Mouse (Mus musculus): ENCODE measurements around the gene Atrnl1. TPM values are rescaled to one million over a fixed set of nuclear protein-coding genes. Genes with fewer than 3 reads are reported as not detected.

Atrnl1 gene
- polyA plus RNA-seq, 1 experiment from 2014 or later, result 7.0 TPM

DNA sequence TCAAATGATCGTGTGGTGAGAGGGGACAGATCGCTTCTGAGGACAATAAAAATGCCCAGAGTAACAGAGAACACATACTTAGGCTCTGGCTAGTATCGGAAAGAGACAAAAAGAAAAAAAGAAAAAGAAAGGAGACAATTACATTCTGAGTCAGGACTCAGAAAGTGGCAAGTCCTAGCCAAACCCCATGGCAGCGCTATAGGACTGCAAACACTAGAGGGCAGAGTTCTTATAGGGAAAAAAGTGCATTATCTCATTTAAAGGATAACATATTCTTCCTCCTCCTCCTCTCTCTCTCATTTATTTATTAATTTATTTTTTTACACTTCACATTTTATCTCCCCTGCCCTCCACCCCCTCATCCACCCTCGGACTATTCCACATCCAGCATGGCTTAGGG is 461.6 kb downstream of the Atrnl1 start:
- H3K27ac ChIP-seq (replicated peaks), result no peak overlapping the region
- H3K9ac ChIP-seq (replicated peaks), result no peak overlapping the region
- no peak overlapping the region for H3K4me2 ChIP-seq
- H3K9me3 ChIP-seq (replicated peaks), result no peaks in the 10 kb centered on the region
- H3K36me3 ChIP-seq, result no peaks in the 10 kb centered on the region
- H3K4me3 ChIP-seq (replicated peaks), result no peak overlapping the region
- WGBS, result 48% methylated on average over 5 of the region's 5 CpGs
- H3K4me1 ChIP-seq, result peaks cover 11% of the 10 kb centered on the region
- no peaks in the 10 kb centered on the region for H3K27me3 ChIP-seq (replicated peaks)
- ATAC-seq (ENCODE audit: low FRiP score), result no peak

DNA sequence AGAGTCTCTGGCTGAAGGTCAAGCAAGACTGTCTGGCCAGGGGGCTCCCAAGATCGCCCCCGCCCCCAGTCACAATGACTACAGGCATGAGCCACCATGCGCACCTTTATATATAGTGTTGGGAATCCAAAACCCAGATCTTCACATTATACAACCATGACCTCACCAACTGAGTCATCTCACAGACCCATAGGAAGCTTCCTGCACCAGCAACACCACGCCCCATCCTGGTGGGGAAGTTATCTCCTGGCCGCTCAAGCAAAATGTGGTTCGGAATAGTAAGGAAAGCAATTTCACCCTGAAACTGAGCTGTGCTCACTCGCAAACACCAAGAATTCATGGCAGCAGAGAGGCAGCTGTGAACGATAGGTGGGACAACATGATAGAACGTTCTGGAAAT is 462.0 kb downstream of the Atrnl1 start:
- WGBS, result 96% methylated on average over 9 of the region's 9 CpGs
- Histone ChIP-seq H3K9ac (replicated peaks) (no peak overlapping the region), H3K9me3 (replicated peaks) (no peaks in the 10 kb centered on the region), H3K4me2 (no peak overlapping the region), H3K36me3 (no peaks in the 10 kb centered on the region), H3K4me3 (replicated peaks) (no peak overlapping the region), H3K27me3 (replicated peaks) (no peaks in the 10 kb centered on the region), H3K4me1 (peaks cover 15% of the 10 kb centered on the region), H3K27ac (replicated peaks) (no peak overlapping the region)
- no peak for ATAC-seq (ENCODE audit: low FRiP score)

DNA sequence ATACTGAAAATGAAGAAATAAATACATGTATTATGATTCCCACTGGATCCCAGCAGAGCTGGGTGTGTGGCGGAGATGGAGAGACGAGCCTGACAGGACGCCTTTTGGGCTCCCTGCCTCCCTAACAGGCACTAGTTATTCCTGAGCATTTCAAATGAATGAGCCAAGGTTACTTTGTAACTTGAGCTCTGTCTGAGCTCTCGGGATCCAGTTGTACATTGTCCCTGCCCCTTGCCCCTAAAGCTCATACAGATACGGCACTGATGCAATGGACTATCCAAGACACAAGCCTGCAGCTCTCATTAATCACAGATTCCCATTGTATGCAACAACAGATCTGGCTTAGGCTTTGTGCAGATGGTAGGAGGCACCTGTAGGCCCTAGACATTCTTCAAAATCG is 464.4 kb downstream of the Atrnl1 start:
- no peak for ATAC-seq (ENCODE audit: low FRiP score)
- WGBS, result 45% methylated on average over 6 of the region's 6 CpGs
- H3K9ac ChIP-seq (replicated peaks), result no peak overlapping the region
- no peak overlapping the region for H3K27ac ChIP-seq (replicated peaks)
- H3K36me3 ChIP-seq, result no peaks in the 10 kb centered on the region
- no peaks in the 10 kb centered on the region for H3K9me3 ChIP-seq (replicated peaks)
- H3K4me3 ChIP-seq (replicated peaks), result no peak overlapping the region
- no peaks in the 10 kb centered on the region for H3K27me3 ChIP-seq (replicated peaks)
- H3K4me2 ChIP-seq, result no peak overlapping the region
- H3K4me1 ChIP-seq, result peaks cover 15% of the 10 kb centered on the region

DNA sequence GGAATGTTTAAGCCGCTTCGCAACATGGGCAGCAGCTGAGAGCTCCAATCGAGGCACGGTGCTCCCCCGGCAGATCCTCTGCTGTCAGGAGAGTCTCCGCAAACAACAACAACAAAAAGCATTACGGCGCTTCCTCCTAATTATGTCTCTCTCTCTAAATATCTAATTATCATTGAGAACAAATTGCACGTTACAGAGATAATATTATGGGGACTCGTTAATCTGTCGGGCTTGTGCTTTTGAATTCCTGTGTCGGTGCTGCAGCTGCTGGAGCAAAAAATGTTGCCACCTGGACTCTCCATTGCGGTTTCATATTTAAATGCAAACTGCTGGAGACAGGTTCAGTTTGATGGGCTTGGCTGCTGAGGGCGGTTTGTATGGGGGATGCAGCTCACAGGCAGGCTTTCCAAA is 466.1 kb downstream of the Atrnl1 start:
- Histone ChIP-seq H3K4me1 (peaks cover 12% of the 10 kb centered on the region), H3K27me3 (replicated peaks) (no peaks in the 10 kb centered on the region), H3K9me3 (replicated peaks) (no peaks in the 10 kb centered on the region), H3K4me3 (replicated peaks) (0 out of 2 replicates have a peak overlapping the region, but pooled peaks have one; percentile 4), H3K27ac (replicated peaks) (peak overlapping the region; percentile 51), H3K36me3 (no peaks in the 10 kb centered on the region), H3K9ac (replicated peaks) (no peak overlapping the region), H3K4me2 (peak overlapping the region; percentile 45)
- ATAC-seq (ENCODE audit: low FRiP score), result peak; percentile 55
- 22% methylated on average over 14 of the region's 14 CpGs for WGBS

DNA sequence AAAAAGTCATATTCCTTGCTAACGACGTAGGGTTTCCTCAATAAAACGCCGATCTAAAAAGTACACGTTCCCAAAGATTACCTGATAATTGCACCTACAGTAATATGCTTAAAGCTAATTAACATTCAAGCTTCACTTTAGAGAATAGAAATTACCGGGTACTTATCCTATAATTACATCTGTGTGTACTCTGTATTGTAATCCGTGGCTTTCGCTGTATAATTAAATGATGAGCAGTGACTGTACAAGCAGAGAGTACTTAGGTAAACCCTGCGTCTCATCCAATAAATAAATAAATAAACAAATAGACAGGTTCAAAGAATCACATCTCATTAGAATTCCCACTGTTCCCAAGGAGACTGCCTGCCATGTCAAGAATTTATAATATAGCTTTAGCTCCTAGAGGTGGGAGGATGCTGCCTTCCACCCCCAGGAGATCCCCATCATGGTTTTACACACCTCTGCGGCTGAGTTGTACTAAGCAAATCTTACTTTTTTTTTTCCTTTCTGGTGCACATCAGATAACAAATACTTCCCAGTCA is 466.8 kb downstream of the Atrnl1 start:
- peak overlapping the region; percentile 45 for H3K4me2 ChIP-seq
- ATAC-seq (ENCODE audit: low FRiP score), result peak; percentile 36; the same call in 1 of the 2 replicates
- no peaks in the 10 kb centered on the region for H3K36me3 ChIP-seq
- peak overlapping the region; percentile 51 for H3K27ac ChIP-seq (replicated peaks)
- no peaks in the 10 kb centered on the region for H3K9me3 ChIP-seq (replicated peaks)
- no peaks in the 10 kb centered on the region for H3K27me3 ChIP-seq (replicated peaks)
- H3K4me3 ChIP-seq (replicated peaks), result no peak overlapping the region
- H3K4me1 ChIP-seq, result peaks cover 12% of the 10 kb centered on the region
- 39% methylated on average over 10 of the region's 10 CpGs for WGBS
- H3K9ac ChIP-seq (replicated peaks), result no peak overlapping the region

DNA sequence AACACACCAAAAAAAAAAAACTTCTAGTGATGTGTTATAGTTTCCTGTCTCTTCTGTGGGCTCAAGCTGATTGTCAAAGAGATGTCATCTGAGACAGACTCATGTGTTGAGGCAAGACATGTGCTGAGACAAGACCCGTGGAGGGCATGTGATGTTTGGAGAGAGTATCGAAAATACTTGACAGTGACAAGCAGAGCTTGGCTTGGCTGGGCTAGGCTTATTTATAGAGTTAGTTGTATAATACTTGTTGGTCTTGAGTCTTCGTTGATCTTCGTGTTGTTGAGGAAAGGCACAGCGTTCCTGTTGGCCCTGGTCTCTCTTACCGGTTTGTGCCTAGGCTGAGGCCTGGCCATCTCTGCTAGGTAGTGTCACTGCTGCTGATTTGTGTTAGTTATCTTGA is 469.3 kb downstream of the Atrnl1 start:
- Histone ChIP-seq H3K27ac (replicated peaks) (no peak overlapping the region), H3K9me3 (replicated peaks) (no peaks in the 10 kb centered on the region), H3K27me3 (replicated peaks) (no peaks in the 10 kb centered on the region), H3K9ac (replicated peaks) (no peak overlapping the region), H3K4me2 (no peak overlapping the region), H3K4me1 (peaks cover 12% of the 10 kb centered on the region), H3K36me3 (no peaks in the 10 kb centered on the region), H3K4me3 (replicated peaks) (no peak overlapping the region)
- ATAC-seq (ENCODE audit: low FRiP score), result no peak
- 99% methylated on average over 6 of the region's 6 CpGs for WGBS

DNA sequence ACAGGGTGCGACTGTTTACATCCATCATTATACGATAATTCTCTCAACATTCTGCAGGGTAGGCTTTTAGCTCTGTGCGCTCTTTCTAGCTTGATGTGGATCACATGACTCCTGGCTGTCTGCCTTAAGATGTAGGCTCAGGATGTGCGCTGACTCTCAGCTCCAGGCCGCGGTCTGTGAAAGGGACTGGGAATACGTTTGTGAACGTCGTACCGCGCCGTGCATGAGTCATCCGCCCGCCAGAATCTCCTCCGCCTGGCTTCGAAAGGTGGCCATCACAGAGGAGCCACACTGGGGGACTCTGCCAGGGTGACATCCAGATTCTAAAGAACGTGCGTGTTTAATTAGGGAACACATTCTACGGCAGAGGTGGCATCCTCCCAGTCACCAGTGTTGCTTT is 471.9 kb downstream of the Atrnl1 start:
- H3K4me1 ChIP-seq, result peaks cover under 1% of the 10 kb centered on the region; the same call in 1 of the 2 replicates
- no peak overlapping the region for H3K4me2 ChIP-seq
- H3K9me3 ChIP-seq (replicated peaks), result no peaks in the 10 kb centered on the region
- no peak overlapping the region for H3K27ac ChIP-seq (replicated peaks)
- H3K4me3 ChIP-seq (replicated peaks), result no peak overlapping the region
- H3K36me3 ChIP-seq, result no peaks in the 10 kb centered on the region
- no peak overlapping the region for H3K9ac ChIP-seq (replicated peaks)
- no peaks in the 10 kb centered on the region for H3K27me3 ChIP-seq (replicated peaks)
- WGBS, result 96% methylated on average over 19 of the region's 19 CpGs
- no peak for ATAC-seq (ENCODE audit: low FRiP score)

DNA sequence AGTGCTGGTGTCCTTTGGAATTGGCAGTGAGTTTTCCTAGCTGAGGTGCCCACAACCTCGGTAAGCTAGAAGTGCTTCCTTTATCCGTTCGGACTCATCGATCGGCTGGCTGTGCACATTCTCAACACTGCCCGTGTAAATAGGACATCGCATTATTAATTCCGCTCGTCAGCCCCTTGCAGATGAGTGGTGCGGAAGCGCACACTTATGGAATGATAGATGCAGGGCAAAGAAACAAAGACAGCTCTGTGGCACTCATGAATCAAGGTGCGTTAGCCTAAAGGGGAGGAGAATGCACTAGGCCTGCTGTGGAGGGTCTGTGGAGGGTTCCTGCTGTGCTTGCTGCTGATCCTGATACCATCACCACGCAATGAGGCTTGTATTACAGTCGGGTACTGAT is 474.0 kb downstream of the Atrnl1 start:
- Histone ChIP-seq H3K4me3 (replicated peaks) (no peak overlapping the region), H3K4me2 (no peak overlapping the region), H3K9me3 (replicated peaks) (no peaks in the 10 kb centered on the region), H3K9ac (replicated peaks) (no peak overlapping the region), H3K4me1 (no peaks in the 10 kb centered on the region), H3K36me3 (no peaks in the 10 kb centered on the region), H3K27ac (replicated peaks) (no peak overlapping the region), H3K27me3 (replicated peaks) (no peaks in the 10 kb centered on the region)
- no peak for ATAC-seq (ENCODE audit: low FRiP score)
- 61% methylated on average over 14 of the region's 14 CpGs for WGBS

DNA sequence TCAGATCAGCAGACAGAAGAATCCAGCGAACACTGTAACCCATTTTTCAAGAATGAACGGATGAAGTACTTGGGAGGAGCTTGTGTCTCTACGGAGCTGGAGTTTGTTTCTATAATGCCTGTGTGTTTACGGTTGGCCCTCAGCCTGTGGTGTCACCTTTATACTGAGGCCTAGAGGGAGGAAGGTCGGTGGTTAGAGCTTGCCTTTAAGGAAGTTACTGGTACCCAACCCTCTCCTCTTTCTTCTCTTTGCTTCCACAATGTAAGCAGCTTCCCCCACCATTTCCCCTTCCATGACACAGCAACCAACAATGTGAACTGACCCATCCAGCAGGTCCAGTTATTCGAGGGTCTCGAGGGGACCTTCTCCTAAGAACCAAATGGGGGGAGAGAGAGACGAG is 475.9 kb downstream of the Atrnl1 start:
- ATAC-seq (ENCODE audit: low FRiP score), result no peak
- Histone ChIP-seq H3K4me2 (no peak overlapping the region), H3K27ac (replicated peaks) (no peak overlapping the region), H3K27me3 (replicated peaks) (no peaks in the 10 kb centered on the region), H3K36me3 (no peaks in the 10 kb centered on the region), H3K4me3 (replicated peaks) (no peak overlapping the region), H3K9ac (replicated peaks) (no peak overlapping the region), H3K4me1 (no peaks in the 10 kb centered on the region), H3K9me3 (replicated peaks) (no peaks in the 10 kb centered on the region)
- WGBS, result 94% methylated on average over 8 of the region's 8 CpGs

DNA sequence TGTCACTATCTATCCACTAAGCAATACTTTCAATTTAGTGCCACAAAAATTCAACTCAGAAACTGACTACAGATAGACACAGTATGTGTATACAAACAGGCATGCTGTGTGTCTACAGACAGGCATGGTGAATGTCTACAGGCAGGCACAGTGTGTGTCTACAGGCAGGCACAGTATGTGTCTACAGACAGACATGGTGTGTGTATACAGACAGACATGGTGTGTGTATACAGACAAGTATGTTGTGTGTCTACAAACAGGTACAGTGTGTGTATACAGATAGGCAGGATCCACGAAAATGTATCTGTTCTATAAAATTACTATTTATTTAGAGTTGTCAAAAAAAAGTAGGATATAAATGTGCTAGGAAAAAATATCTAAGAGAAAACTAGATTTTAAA is 477.1 kb downstream of the Atrnl1 start:
- H3K4me2 ChIP-seq, result no peak overlapping the region
- no peaks in the 10 kb centered on the region for H3K36me3 ChIP-seq
- H3K9ac ChIP-seq (replicated peaks), result no peak overlapping the region
- no peak overlapping the region for H3K4me3 ChIP-seq (replicated peaks)
- no peak for ATAC-seq (ENCODE audit: low FRiP score)
- no peak overlapping the region for H3K27ac ChIP-seq (replicated peaks)
- 79% methylated on average over 1 of the region's 1 CpGs for WGBS
- no peaks in the 10 kb centered on the region for H3K9me3 ChIP-seq (replicated peaks)
- no peaks in the 10 kb centered on the region for H3K4me1 ChIP-seq
- H3K27me3 ChIP-seq (replicated peaks), result no peaks in the 10 kb centered on the region

DNA sequence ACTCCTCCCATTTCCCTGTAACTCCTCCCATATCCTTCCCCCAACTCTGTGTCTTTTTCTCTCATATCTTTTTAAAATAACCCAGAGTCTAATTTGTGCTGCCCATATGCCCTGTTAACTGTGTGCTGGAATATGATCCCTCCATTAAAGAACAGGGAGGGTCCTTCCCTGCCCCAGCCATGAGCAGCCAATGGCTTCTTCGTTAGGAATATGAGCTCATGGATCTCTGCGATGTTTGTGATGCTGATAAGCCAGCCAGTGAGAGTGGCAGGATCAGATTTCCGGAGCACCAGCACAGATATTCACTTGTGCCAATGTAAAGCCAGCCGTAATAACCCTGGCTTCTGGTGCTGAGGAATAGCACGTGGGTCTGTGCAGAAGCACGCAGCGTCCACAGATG is 477.6 kb downstream of the Atrnl1 start:
- Histone ChIP-seq H3K4me2 (no peak overlapping the region), H3K27me3 (replicated peaks) (no peaks in the 10 kb centered on the region), H3K4me1 (no peaks in the 10 kb centered on the region), H3K9me3 (replicated peaks) (no peaks in the 10 kb centered on the region), H3K9ac (replicated peaks) (no peak overlapping the region), H3K36me3 (no peaks in the 10 kb centered on the region), H3K4me3 (replicated peaks) (no peak overlapping the region), H3K27ac (replicated peaks) (no peak overlapping the region)
- 82% methylated on average over 7 of the region's 7 CpGs for WGBS
- no peak for ATAC-seq (ENCODE audit: low FRiP score)

DNA sequence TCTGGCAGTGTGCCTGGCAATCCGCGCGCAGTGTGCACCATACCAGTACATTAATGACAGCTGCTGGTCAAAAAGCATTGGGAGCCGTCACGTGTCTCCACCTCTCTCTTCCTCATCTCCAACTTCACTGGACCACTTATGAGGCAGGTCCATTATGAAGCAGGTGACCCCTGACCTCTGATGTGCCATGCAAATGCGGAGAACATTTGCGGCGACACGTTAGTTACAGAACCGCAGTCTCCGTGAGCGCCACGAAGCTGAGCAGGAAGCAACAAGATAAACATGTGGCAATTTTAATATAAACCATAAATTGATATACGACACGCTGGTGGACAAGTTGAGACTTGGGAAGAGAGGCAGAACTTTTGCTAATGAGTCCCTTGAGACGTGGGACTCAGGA is 481.1 kb downstream of the Atrnl1 start:
- no peak for ATAC-seq (ENCODE audit: low FRiP score)
- Histone ChIP-seq H3K27me3 (replicated peaks) (no peaks in the 10 kb centered on the region), H3K36me3 (no peaks in the 10 kb centered on the region), H3K27ac (replicated peaks) (no peak overlapping the region), H3K4me2 (no peak overlapping the region), H3K9me3 (replicated peaks) (no peaks in the 10 kb centered on the region), H3K4me1 (0 out of 2 replicates have a peak, but pooled peaks cover 10% of the 10 kb centered on the region), H3K9ac (replicated peaks) (no peak overlapping the region), H3K4me3 (replicated peaks) (no peak overlapping the region)
- 93% methylated on average over 16 of the region's 16 CpGs for WGBS

All from neural tube, embryonic 15.5 days (tissue).